Mouse (Mus musculus): Measurements from ENCODE around the gene Galnt10. TPM values are rescaled to one million over a fixed set of nuclear protein-coding genes. Genes with fewer than 3 reads are reported as not detected.
A peak's percentile ranks its signal among the peaks of the same experiment; 100 is the strongest.

The Galnt10 gene
- polyA plus RNA-seq, 1 experiment from 2014 or later = 16.9 TPM

GRCm38 (mm10) chr11:57647446-57647845 lies 2.2 kb downstream of the Galnt10 start:
- Histone ChIP-seq H3K36me3 (ENCODE audit: control insufficient read depth, insufficient read depth, low read length) (no peaks in the 10 kb centered on the region), H3K4me3 (ENCODE audit: low read length) (no peak overlapping the region), H3K4me2 (ENCODE audit: low read depth, low read length) (no peak overlapping the region), H3K9me3 (ENCODE audit: control insufficient read depth, low read length) (no peaks in the 10 kb centered on the region), H3K4me1 (ENCODE audit: control insufficient read depth, insufficient read depth, low read length) (peaks cover 29% of the 10 kb centered on the region), H3K27me3 (replicated peaks; ENCODE audit: control insufficient read depth, insufficient read depth, low read length) (no peaks in the 10 kb centered on the region), H3K9ac (ENCODE audit: low read depth, low read length) (no peak overlapping the region), H3K27ac (ENCODE audit: low read length) (no peak overlapping the region)
- no peak for ATAC-seq
- WGBS = 61% methylated on average over 5 of the region's 5 CpGs

GRCm38 (mm10) chr11:57648196-57648800 lies 3.1 kb downstream of the Galnt10 start:
- no peak overlapping the region for H3K27ac ChIP-seq (ENCODE audit: low read length)
- H3K4me1 ChIP-seq (ENCODE audit: control insufficient read depth, insufficient read depth, low read length) = peaks cover 29% of the 10 kb centered on the region
- no peak overlapping the region for H3K4me2 ChIP-seq (ENCODE audit: low read depth, low read length)
- no peak overlapping the region for H3K4me3 ChIP-seq (ENCODE audit: low read length)
- ATAC-seq = no peak
- no peaks in the 10 kb centered on the region for H3K27me3 ChIP-seq (replicated peaks; ENCODE audit: control insufficient read depth, insufficient read depth, low read length)
- H3K9me3 ChIP-seq (ENCODE audit: control insufficient read depth, low read length) = no peaks in the 10 kb centered on the region
- 86% methylated on average over 11 of the region's 11 CpGs for WGBS
- H3K9ac ChIP-seq (ENCODE audit: low read depth, low read length) = no peak overlapping the region
- H3K36me3 ChIP-seq (ENCODE audit: control insufficient read depth, insufficient read depth, low read length) = no peaks in the 10 kb centered on the region

- 78% methylated on average over 4 of the region's 4 CpGs for WGBS
- H3K27me3 ChIP-seq (replicated peaks; ENCODE audit: control insufficient read depth, insufficient read depth, low read length) = no peaks in the 10 kb centered on the region
- H3K9ac ChIP-seq (ENCODE audit: low read depth, low read length) = no peak overlapping the region
- H3K4me2 ChIP-seq (ENCODE audit: low read depth, low read length) = no peak overlapping the region
- no peaks in the 10 kb centered on the region for H3K36me3 ChIP-seq (ENCODE audit: control insufficient read depth, insufficient read depth, low read length)
- no peaks in the 10 kb centered on the region for H3K9me3 ChIP-seq (ENCODE audit: control insufficient read depth, low read length)
- no peak for ATAC-seq
- H3K4me1 ChIP-seq (ENCODE audit: control insufficient read depth, insufficient read depth, low read length) = peaks cover 36% of the 10 kb centered on the region
- H3K27ac ChIP-seq (ENCODE audit: low read length) = no peak overlapping the region
- no peak overlapping the region for H3K4me3 ChIP-seq (ENCODE audit: low read length)
These were observed 4.0 kb downstream of the Galnt10 start for GRCm38 (mm10) chr11:57649269-57649668.

GRCm38 (mm10) chr11:57649671-57650070 lies 4.4 kb downstream of the Galnt10 start:
- H3K36me3 ChIP-seq (ENCODE audit: control insufficient read depth, insufficient read depth, low read length) = no peaks in the 10 kb centered on the region
- H3K9me3 ChIP-seq (ENCODE audit: control insufficient read depth, low read length) = no peaks in the 10 kb centered on the region
- H3K4me3 ChIP-seq (ENCODE audit: low read length) = no peak overlapping the region
- no peak for ATAC-seq
- H3K4me1 ChIP-seq (ENCODE audit: control insufficient read depth, insufficient read depth, low read length) = peaks cover 40% of the 10 kb centered on the region
- WGBS = 71% methylated on average over 10 of the region's 10 CpGs
- H3K27me3 ChIP-seq (replicated peaks; ENCODE audit: control insufficient read depth, insufficient read depth, low read length) = no peaks in the 10 kb centered on the region
- H3K4me2 ChIP-seq (ENCODE audit: low read depth, low read length) = no peak overlapping the region
- no peak overlapping the region for H3K9ac ChIP-seq (ENCODE audit: low read depth, low read length)
- H3K27ac ChIP-seq (ENCODE audit: low read length) = no peak overlapping the region

- Histone ChIP-seq H3K36me3 (ENCODE audit: control insufficient read depth, insufficient read depth, low read length) (no peaks in the 10 kb centered on the region), H3K4me1 (ENCODE audit: control insufficient read depth, insufficient read depth, low read length) (peaks cover 50% of the 10 kb centered on the region), H3K9ac (ENCODE audit: low read depth, low read length) (peak overlapping the region; percentile 9), H3K27me3 (replicated peaks; ENCODE audit: control insufficient read depth, insufficient read depth, low read length) (no peaks in the 10 kb centered on the region), H3K9me3 (ENCODE audit: control insufficient read depth, low read length) (no peaks in the 10 kb centered on the region), H3K4me3 (ENCODE audit: low read length) (no peak overlapping the region), H3K4me2 (ENCODE audit: low read depth, low read length) (0 out of 2 replicates have a peak overlapping the region, but pooled peaks have one; percentile 5), H3K27ac (ENCODE audit: low read length) (no peak overlapping the region)
- WGBS = 77% methylated on average over 2 of the region's 2 CpGs
- ATAC-seq = no peak
These were observed 5.6 kb downstream of the Galnt10 start for GRCm38 (mm10) chr11:57650867-57651266.

- Histone ChIP-seq H3K4me1 (ENCODE audit: control insufficient read depth, insufficient read depth, low read length) (peaks cover 53% of the 10 kb centered on the region), H3K9ac (ENCODE audit: low read depth, low read length) (peak overlapping the region; percentile 9)
- ATAC-seq = peak; percentile 32; the same call in 1 of the 2 replicates
These were observed 6.1 kb downstream of the Galnt10 start for GRCm38 (mm10) chr11:57651281-57651810.

GRCm38 (mm10) chr11:57652206-57652922 lies 7.1 kb downstream of the Galnt10 start:
- 87% methylated on average over 23 of the region's 23 CpGs for WGBS
- no peak overlapping the region for H3K4me3 ChIP-seq (ENCODE audit: low read length)
- no peaks in the 10 kb centered on the region for H3K36me3 ChIP-seq (ENCODE audit: control insufficient read depth, insufficient read depth, low read length)
- peaks cover 56% of the 10 kb centered on the region for H3K4me1 ChIP-seq (ENCODE audit: control insufficient read depth, insufficient read depth, low read length)
- H3K27me3 ChIP-seq (replicated peaks; ENCODE audit: control insufficient read depth, insufficient read depth, low read length) = no peaks in the 10 kb centered on the region
- no peak overlapping the region for H3K4me2 ChIP-seq (ENCODE audit: low read depth, low read length)
- no peak for ATAC-seq
- H3K27ac ChIP-seq (ENCODE audit: low read length) = no peak overlapping the region
- no peaks in the 10 kb centered on the region for H3K9me3 ChIP-seq (ENCODE audit: control insufficient read depth, low read length)
- no peak overlapping the region for H3K9ac ChIP-seq (ENCODE audit: low read depth, low read length)

More at GRCm38 (mm10) chr11:57651281-57651810, 6.1 kb downstream of the Galnt10 start:
- Histone ChIP-seq H3K36me3 (ENCODE audit: control insufficient read depth, insufficient read depth, low read length) (no peaks in the 10 kb centered on the region), H3K4me2 (ENCODE audit: low read depth, low read length) (0 out of 2 replicates have a peak overlapping the region, but pooled peaks have one; percentile 5), H3K27me3 (replicated peaks; ENCODE audit: control insufficient read depth, insufficient read depth, low read length) (no peaks in the 10 kb centered on the region), H3K9me3 (ENCODE audit: control insufficient read depth, low read length) (no peaks in the 10 kb centered on the region), H3K4me3 (ENCODE audit: low read length) (no peak overlapping the region), H3K27ac (ENCODE audit: low read length) (no peak overlapping the region; the same call in 1 of the 2 replicates)
- WGBS = 38% methylated on average over 15 of the region's 15 CpGs

GRCm38 (mm10) chr11:57652923-57653660 lies 7.8 kb downstream of the Galnt10 start:
- H3K4me1 ChIP-seq (ENCODE audit: control insufficient read depth, insufficient read depth, low read length) = peaks cover 63% of the 10 kb centered on the region
- no peaks in the 10 kb centered on the region for H3K9me3 ChIP-seq (ENCODE audit: control insufficient read depth, low read length)
- 83% methylated on average over 14 of the region's 14 CpGs for WGBS
- H3K27me3 ChIP-seq (replicated peaks; ENCODE audit: control insufficient read depth, insufficient read depth, low read length) = no peaks in the 10 kb centered on the region
- no peak for ATAC-seq
- H3K27ac ChIP-seq (ENCODE audit: low read length) = no peak overlapping the region
- H3K4me2 ChIP-seq (ENCODE audit: low read depth, low read length) = no peak overlapping the region
- H3K4me3 ChIP-seq (ENCODE audit: low read length) = no peak overlapping the region
- 0 out of 2 replicates have a peak overlapping the region, but pooled peaks have one; percentile 4 for H3K9ac ChIP-seq (ENCODE audit: low read depth, low read length)
- no peaks in the 10 kb centered on the region for H3K36me3 ChIP-seq (ENCODE audit: control insufficient read depth, insufficient read depth, low read length)

- H3K4me3 ChIP-seq (ENCODE audit: low read length) = no peak overlapping the region
- no peak overlapping the region for H3K27ac ChIP-seq (ENCODE audit: low read length)
- no peaks in the 10 kb centered on the region for H3K36me3 ChIP-seq (ENCODE audit: control insufficient read depth, insufficient read depth, low read length)
- H3K9ac ChIP-seq (ENCODE audit: low read depth, low read length) = no peak overlapping the region
- H3K4me2 ChIP-seq (ENCODE audit: low read depth, low read length) = no peak overlapping the region
- 79% methylated on average over 5 of the region's 5 CpGs for WGBS
- no peaks in the 10 kb centered on the region for H3K9me3 ChIP-seq (ENCODE audit: control insufficient read depth, low read length)
- no peaks in the 10 kb centered on the region for H3K27me3 ChIP-seq (replicated peaks; ENCODE audit: control insufficient read depth, insufficient read depth, low read length)
- peaks cover 63% of the 10 kb centered on the region for H3K4me1 ChIP-seq (ENCODE audit: control insufficient read depth, insufficient read depth, low read length)
- no peak for ATAC-seq
These were observed 8.6 kb downstream of the Galnt10 start for GRCm38 (mm10) chr11:57653796-57654195.
